ENCODE assay signal across 8 mouse cellular contexts in genomic region chr19:5923990-5924712, GRCm38 (mm10). TPM values are rescaled to one million over a fixed set of nuclear protein-coding genes. Genes with fewer than 3 reads are reported as not detected.
DNase-seq lines count a peak whose midpoint lies in the region; ATAC-seq and TF ChIP-seq lines count a peak whose summit lies in the region.

No protein-coding gene starts in this region.

- H3K27ac ChIP-seq in MEL (ENCODE audit: control insufficient read depth, low read depth, low read length), result peak overlapping the region; percentile 6; the same call in 1 of the 2 replicates
- H3K27ac ChIP-seq in forebrain, embryonic 16.5 days (ENCODE audit: low read length), result peak overlapping the region; percentile 60
- H3K27ac ChIP-seq in layer of hippocampus, adult 2 months, result peak overlapping the region; percentile 77
- H3K27ac ChIP-seq in lung, embryonic 14.5 days (ENCODE audit: low read depth), result peak overlapping the region; percentile 93

- no peak for TF ChIP-seq POLR2A in MEL (IDR thresholded peaks at IDR 0.05; ENCODE audit: control insufficient read depth in 1 of 2, insufficient read depth in 1 of 2, low read depth in 1 of 2, low read length in 2 of 2, poor library complexity in 1 of 2)

- H3K4me1 ChIP-seq in MEL (ENCODE audit: control insufficient read depth in 1 of 2, insufficient read depth in 2 of 2, low read length in 2 of 2), result peaks cover 12 to 16% of the 10 kb centered on the region in 2 experiments
- H3K4me1 ChIP-seq in forebrain, embryonic 16.5 days (replicated peaks; ENCODE audit: control insufficient read depth, insufficient read depth, low read length), result peaks cover 22% of the 10 kb centered on the region; the same call in 1 of the 2 replicates
- H3K4me1 ChIP-seq in lung, embryonic 14.5 days (ENCODE audit: insufficient read depth), result peaks cover 25% of the 10 kb centered on the region

- H3K4me3 ChIP-seq in MEL (ENCODE audit: control insufficient read depth in 1 of 2, insufficient read depth in 1 of 2, low read depth in 2 of 2, low read length in 2 of 2), result peak overlapping the region; percentile 57 to 68
- peak overlapping the region; percentile 68 for H3K4me3 ChIP-seq in forebrain, embryonic 16.5 days (replicated peaks; ENCODE audit: low read length)
- H3K4me3 ChIP-seq in layer of hippocampus, adult 2 months, result peak overlapping the region; percentile 70
- H3K4me3 ChIP-seq in lung, embryonic 14.5 days (ENCODE audit: low read depth, low read length), result peak overlapping the region; percentile 64

- TF ChIP-seq RAD21 in MEL (IDR thresholded peaks at IDR 0.05; ENCODE audit: low read depth, low read length), result peak; percentile 73

- peaks cover 0 to 12% of the 10 kb centered on the region in 2 experiments; a peak in 2 of 4 replicates for H3K36me3 ChIP-seq in MEL (ENCODE audit: control insufficient read depth in 1 of 2, insufficient read depth in 2 of 2, low read length in 2 of 2)
- H3K36me3 ChIP-seq in forebrain, embryonic 16.5 days (ENCODE audit: control insufficient read depth, insufficient read depth), result no peaks in the 10 kb centered on the region
- no peaks in the 10 kb centered on the region for H3K36me3 ChIP-seq in lung, embryonic 14.5 days (ENCODE audit: insufficient read depth)

- peak; percentile 89 for ATAC-seq in forebrain, embryonic 16.5 days
- peak; percentile 82 for ATAC-seq in lung, embryonic 14.5 days (ENCODE audit: insufficient read depth)
- peak; percentile 62 for ATAC-seq in neutrophil, adult 5-6 weeks (ENCODE audit: extremely low read depth, insufficient number of reproducible peaks, low FRiP score, poor library complexity, severe bottlenecking)

- peak; percentile 92 for DNase-seq in MEL (ENCODE audit: low read depth, low spot score)
- peak; percentile 90 to 94 for DNase-seq in cerebellum, adult 18-20 months
- peak; percentile 94 to 96 for DNase-seq in heart, postnatal 36 days
- peak; percentile 71 to 86 for DNase-seq in layer of hippocampus, adult 2 months (ENCODE audit: low spot score in 2 of 2)
- DNase-seq in lung, embryonic 14.5 days, result peak; percentile 99
- peak; percentile 73 to 74 for DNase-seq in thymus, adult 18-20 months

- no peaks in the 10 kb centered on the region for H3K9me3 ChIP-seq in MEL (replicated peaks; ENCODE audit: insufficient read depth, low read length)
- H3K9me3 ChIP-seq in forebrain, embryonic 16.5 days (ENCODE audit: control insufficient read depth, low read length), result no peaks in the 10 kb centered on the region
- no peaks in the 10 kb centered on the region for H3K9me3 ChIP-seq in lung, embryonic 14.5 days (ENCODE audit: low read depth, low read length)

- H3K4me2 ChIP-seq in forebrain, embryonic 16.5 days (ENCODE audit: low read length), result peak overlapping the region; percentile 74
- H3K4me2 ChIP-seq in lung, embryonic 14.5 days, result peak overlapping the region; percentile 96

- 0 out of 4 replicates have a peak, but pooled peaks of 1 of the 2 experiments have one; percentile 24 for TF ChIP-seq EP300 in MEL (IDR thresholded peaks at IDR 0.05; ENCODE audit: low read depth in 1 of 2, low read length in 2 of 2)

- WGBS in forebrain, embryonic 16.5 days, result under 1% methylated on average over 38 of the region's 38 CpGs
- WGBS in lung, embryonic 14.5 days, result under 1% methylated on average over 38 of the region's 38 CpGs

- no peaks in the 10 kb centered on the region for H3K79me2 ChIP-seq in MEL (ENCODE audit: control insufficient read depth, insufficient read depth, low read length, poor library complexity)

- TF ChIP-seq CTCF in MEL (IDR thresholded peaks at IDR 0.05 in 2 of 3, conservative IDR thresholded peaks at IDR 0.05 in 1 of 3; ENCODE audit: control insufficient read depth in 1 of 3, insufficient read depth in 1 of 3, low read depth in 2 of 3, low read length in 3 of 3, poor library complexity in 1 of 3, severe bottlenecking in 1 of 3), result peak; percentile 58 to 95 (median 90); a peak in 5 of 6 replicates
- peak; percentile 92 for TF ChIP-seq CTCF in layer of hippocampus, adult 2 months (conservative IDR thresholded peaks at IDR 0.05)
- peak; percentile 87 for TF ChIP-seq CTCF in lung, embryonic 14.5 days (IDR thresholded peaks at IDR 0.05; ENCODE audit: low read depth)

- H3K27me3 ChIP-seq in MEL (ENCODE audit: control insufficient read depth in 1 of 2, insufficient read depth in 2 of 2, low read length in 2 of 2), result no peaks in the 10 kb centered on the region
- 0 out of 2 replicates have a peak, but pooled peaks cover 2% of the 10 kb centered on the region for H3K27me3 ChIP-seq in forebrain, embryonic 16.5 days (replicated peaks; ENCODE audit: control insufficient read depth, insufficient read depth, low read length)
- no peaks in the 10 kb centered on the region for H3K27me3 ChIP-seq in lung, embryonic 14.5 days (ENCODE audit: insufficient read depth, low read length)

- peak overlapping the region; percentile 52 for H3K9ac ChIP-seq in MEL (ENCODE audit: control insufficient read depth, low read depth, low read length, poor library complexity, severe bottlenecking)
- H3K9ac ChIP-seq in forebrain, embryonic 16.5 days (replicated peaks; ENCODE audit: low read depth, low read length), result peak overlapping the region; percentile 66
- peak overlapping the region; percentile 62 for H3K9ac ChIP-seq in lung, embryonic 14.5 days

- intact Hi-C loops in heart, postnatal 36 days (cut with DNase I), result loop anchor here (1.0 to 2.0 kb wide), 2 partner anchors 32 to 95 kb away; no protein-coding TSS in a partner anchor

TF ChIP-seq in MEL, 35 proteins besides CTCF, POLR2A, EP300 and RAD21 (continues in another document):
- TF ChIP-seq KAT2A (conservative IDR thresholded peaks at IDR 0.05; ENCODE audit: low read depth, low read length) (no peak), ZC3H11A (IDR thresholded peaks at IDR 0.05; ENCODE audit: low read depth, low read length) (peak; percentile 43; the same call in 1 of the 2 replicates), ZMIZ1 (IDR thresholded peaks at IDR 0.05; ENCODE audit: low read depth, low read length) (0 out of 2 replicates have a peak, but pooled peaks have one; percentile 11), ZNF384 (IDR thresholded peaks at IDR 0.05; ENCODE audit: low read depth, low read length) (no peak), MAFK (IDR thresholded peaks at IDR 0.05; ENCODE audit: borderline replicate concordance, low read depth, low read length) (no peak), POLR2AphosphoS5 (IDR thresholded peaks at IDR 0.05; ENCODE audit: borderline replicate concordance, low read depth, low read length) (no peak), E2F4 (IDR thresholded peaks at IDR 0.05; ENCODE audit: borderline replicate concordance, low read depth, low read length) (0 out of 2 replicates have a peak, but pooled peaks have one; percentile 33), CHD1 (IDR thresholded peaks at IDR 0.05; ENCODE audit: low read depth, low read length) (0 out of 2 replicates have a peak, but pooled peaks have one; percentile 63)

RNA-seq across cellular contexts. Expression of gene Cdc42ep2, which starts 0.5 kb away (rescaled TPM):
- total RNA-seq in MEL (2012; rRNA removed), result 0.75 and 1.1 TPM in 2 replicates
- 1 to 10 TPM in 1 of 2 experiments, not detected in 1; 1.7 TPM for polyA plus RNA-seq in MEL (2012; ENCODE audit: insufficient read depth in 1 of 2, insufficient read length in 2 of 2, low read depth in 1 of 2, low replicate concordance in 2 of 2, missing spikeins in 1 of 2)
- polyA plus RNA-seq in forebrain, embryonic 16.5 days (2015; fragmentation: Nextera tagmentation; extraction: Ambion mirVana), result 11.1 and 12.4 TPM in 2 replicates
- total RNA-seq in heart, postnatal 36 days (2021), result 1 to 10 TPM; 9.3 to 9.5 TPM
- total RNA-seq in layer of hippocampus, adult 2 months (2021), result 1 to 10 TPM; 3.4 to 3.8 TPM
- polyA plus RNA-seq in lung, embryonic 14.5 days (2014; fragmentation: Nextera tagmentation; extraction: Ambion mirVana), result 9.8 and 9.9 TPM in 2 replicates
- 3.8 and 4.8 TPM in 2 replicates for total RNA-seq in neutrophil, adult 5-6 weeks (2017)

RNA-seq across cellular contexts. Expression of gene Dpf2, which starts 11.3 kb away (rescaled TPM):
- 45.7 and 58.6 TPM in 2 replicates for total RNA-seq in MEL (2012; rRNA removed)
- polyA plus RNA-seq in MEL (2012; ENCODE audit: insufficient read depth in 1 of 2, insufficient read length in 2 of 2, low read depth in 1 of 2, low replicate concordance in 2 of 2, missing spikeins in 1 of 2), result 100 to 1,000 TPM; 133 to 166 TPM
- polyA plus RNA-seq in forebrain, embryonic 16.5 days (2015; fragmentation: Nextera tagmentation; extraction: Ambion mirVana), result 124 and 126 TPM in 2 replicates
- total RNA-seq in heart, postnatal 36 days (2021), result 10 to 100 TPM; 75.8 to 96.2 TPM
- total RNA-seq in layer of hippocampus, adult 2 months (2021), result 10 to 100 TPM; 94.1 to 95.3 TPM
- 147 and 162 TPM in 2 replicates for polyA plus RNA-seq in lung, embryonic 14.5 days (2014; fragmentation: Nextera tagmentation; extraction: Ambion mirVana)
- 80.0 and 104 TPM in 2 replicates for total RNA-seq in neutrophil, adult 5-6 weeks (2017)

RNA-seq across cellular contexts. Expression of gene Tigd3, which starts 30.2 kb away (rescaled TPM):
- total RNA-seq in MEL (2012; rRNA removed), result 1.9 and 2.1 TPM in 2 replicates
- polyA plus RNA-seq in MEL (2012; ENCODE audit: insufficient read depth in 1 of 2, insufficient read length in 2 of 2, low read depth in 1 of 2, low replicate concordance in 2 of 2, missing spikeins in 1 of 2), result 1 to 10 TPM in 1 of 2 experiments, not detected in 1; 2.2 TPM
- 11.0 and 13.7 TPM in 2 replicates for polyA plus RNA-seq in forebrain, embryonic 16.5 days (2015; fragmentation: Nextera tagmentation; extraction: Ambion mirVana)
- total RNA-seq in heart, postnatal 36 days (2021), result under 1 TPM; 0.57 to 0.64 TPM
- total RNA-seq in layer of hippocampus, adult 2 months (2021), result 1 to 10 TPM; 2.5 to 3.2 TPM
- polyA plus RNA-seq in lung, embryonic 14.5 days (2014; fragmentation: Nextera tagmentation; extraction: Ambion mirVana), result 2.7 and 3.8 TPM in 2 replicates
- total RNA-seq in neutrophil, adult 5-6 weeks (2017), result 1.4 and 1.5 TPM in 2 replicates

RNA-seq across cellular contexts. Expression of gene Pola2, which starts 39.9 kb away (rescaled TPM):
- 75.3 and 77.3 TPM in 2 replicates for total RNA-seq in MEL (2012; rRNA removed)
- polyA plus RNA-seq in MEL (2012; ENCODE audit: insufficient read depth in 1 of 2, insufficient read length in 2 of 2, low read depth in 1 of 2, low replicate concordance in 2 of 2, missing spikeins in 1 of 2), result 100 to 1,000 TPM in 1 of 2 experiments, 10 to 100 TPM in 1; 99.4 to 126 TPM
- 31.9 and 34.2 TPM in 2 replicates for polyA plus RNA-seq in forebrain, embryonic 16.5 days (2015; fragmentation: Nextera tagmentation; extraction: Ambion mirVana)
- 10 to 100 TPM; 10.6 to 10.9 TPM for total RNA-seq in heart, postnatal 36 days (2021)
- total RNA-seq in layer of hippocampus, adult 2 months (2021), result 1 to 10 TPM; 6.2 to 6.6 TPM
- polyA plus RNA-seq in lung, embryonic 14.5 days (2014; fragmentation: Nextera tagmentation; extraction: Ambion mirVana), result 88.7 and 89.3 TPM in 2 replicates
- 32.8 and 36.8 TPM in 2 replicates for total RNA-seq in neutrophil, adult 5-6 weeks (2017)

RNA-seq across cellular contexts. Expression of gene Slc25a45, which starts 46.5 kb away (rescaled TPM):
- 20.7 and 23.5 TPM in 2 replicates for total RNA-seq in MEL (2012; rRNA removed)
- 10 to 100 TPM in 1 of 2 experiments, not detected in 1; 30.7 TPM for polyA plus RNA-seq in MEL (2012; ENCODE audit: insufficient read depth in 1 of 2, insufficient read length in 2 of 2, low read depth in 1 of 2, low replicate concordance in 2 of 2, missing spikeins in 1 of 2)
- polyA plus RNA-seq in forebrain, embryonic 16.5 days (2015; fragmentation: Nextera tagmentation; extraction: Ambion mirVana), result 1.5 and 2.0 TPM in 2 replicates
- 1 to 10 TPM; 3.4 to 4.2 TPM for total RNA-seq in heart, postnatal 36 days (2021)
- 1 to 10 TPM; 3.5 to 3.6 TPM for total RNA-seq in layer of hippocampus, adult 2 months (2021)
- polyA plus RNA-seq in lung, embryonic 14.5 days (2014; fragmentation: Nextera tagmentation; extraction: Ambion mirVana), result 2.4 TPM in 2 replicates
- total RNA-seq in neutrophil, adult 5-6 weeks (2017), result 56.6 and 64.7 TPM in 2 replicates

Comparison
In these comparisons a context has a peak if more than half of its experiments do, and no peak if none do; other contexts are left out.
1. Peak in every context shown above with its lines: DNase-seq, ATAC-seq, H3K4me3 ChIP-seq and H3K27ac ChIP-seq.
2. H3K27ac ChIP-seq: peak in every context shown above with its lines; median percentile 93 in lung, embryonic 14.5 days; 77 in layer of hippocampus, adult 2 months; 60 in forebrain, embryonic 16.5 days; 6 in MEL.